Mouse (Mus musculus) neural tube, embryonic 12.5 days (tissue): ENCODE data around the gene Hmx3. TPM values are rescaled to one million over a fixed set of nuclear protein-coding genes. Genes with fewer than 3 reads are reported as not detected.
A peak's percentile ranks its signal among the peaks of the same experiment; 100 is the strongest.

Experiments used
- ATAC-seq: fragments of 200-750 bp; cut with Nextera tagmentation; 2 replicates; pipeline ENCODE4 v1.8.0; 2017; ENCODE audit warnings: low read depth, mild to moderate bottlenecking, moderate TSS enrichment, moderate library complexity; ENCODE audit not compliant: low FRiP score
- H3K27ac ChIP-seq: fragments of 300-500 bp; sonication (generic); 2 replicates; pipeline ENCODE4 v1.5.1; 2016
- H3K27me3 ChIP-seq: fragments of 300-500 bp; sonication (generic); replicated peaks from 2 replicates; pipeline ENCODE4 v1.6.1; 2016; ENCODE audit warnings: mild to moderate bottlenecking
- H3K36me3 ChIP-seq: fragments of 300-500 bp; sonication (generic); 2 replicates; pipeline ENCODE4 v1.6.1; 2016; ENCODE audit warnings: mild to moderate bottlenecking
- H3K4me1 ChIP-seq: fragments of 300-500 bp; sonication (generic); 2 replicates; pipeline ENCODE4 v1.6.1; 2016
- H3K4me2 ChIP-seq: fragments of 300-500 bp; sonication (generic); replicated peaks from 2 replicates; pipeline ENCODE4 v1.6.1; 2016; ENCODE audit warnings: mild to moderate bottlenecking
- H3K4me3 ChIP-seq: fragments of 300-500 bp; sonication (generic); 2 replicates; pipeline ENCODE4 v1.5.1; 2016
- H3K9ac ChIP-seq: fragments of 300-500 bp; sonication (generic); 2 replicates; pipeline ENCODE4 v1.6.1; 2016; ENCODE audit warnings: mild to moderate bottlenecking
- H3K9me3 ChIP-seq: fragments of 300-500 bp; sonication (generic); 2 replicates; pipeline ENCODE4 v1.6.1; 2016; ENCODE audit warnings: mild to moderate bottlenecking
- WGBS: fragments of 180-500 bp; shearing (Covaris S2); methylation state at CpG from one replicate; pipeline ENCODE4 v1.1.7; 2016; 5-methylcytosine and 5-hydroxymethylcytosine counted together
- polyA plus RNA-seq: library from polyadenylated mRNA; unstranded; fragments of >200 nt; fragmentation: Nextera tagmentation; extraction: Ambion mirVana; gene quantifications from 2 replicates; pipeline ENCODE4 v1.2.1, GENCODE M21; 2016

The Hmx3 gene
- polyA plus RNA-seq, 1 experiment from 2014 or later, result 1.7 TPM

DNA sequence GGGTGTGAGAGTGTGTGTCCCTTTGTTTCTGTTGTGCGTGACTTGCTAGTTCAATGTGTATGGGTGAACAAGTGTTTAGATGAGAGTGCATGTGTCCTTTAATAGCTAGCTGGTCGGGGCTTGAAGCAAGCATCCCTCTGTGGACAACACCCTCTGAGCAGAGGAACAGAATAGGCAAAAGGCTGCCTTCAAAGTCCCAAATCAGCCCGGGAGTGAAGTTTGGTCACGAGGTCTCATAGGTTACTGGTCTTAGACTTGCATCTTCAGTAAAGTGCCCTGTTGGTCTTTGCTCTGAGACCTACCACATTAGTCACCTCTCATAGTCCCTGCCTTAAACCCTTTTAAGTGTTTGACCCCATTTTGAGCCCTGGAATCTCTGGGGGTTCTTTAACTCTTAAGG lies 8.8 kb downstream of the Hmx3 start:
- H3K4me2 ChIP-seq, result no peak overlapping the region
- no peak for ATAC-seq
- H3K4me1 ChIP-seq, result peaks cover 27% of the 10 kb centered on the region
- H3K27ac ChIP-seq, result no peak overlapping the region
- no peak overlapping the region for H3K9ac ChIP-seq
- no peaks in the 10 kb centered on the region for H3K9me3 ChIP-seq
- no peak overlapping the region for H3K4me3 ChIP-seq
- 2% methylated on average over 4 of the region's 4 CpGs for WGBS
- no peaks in the 10 kb centered on the region for H3K36me3 ChIP-seq
- peaks cover 100% of the 10 kb centered on the region for H3K27me3 ChIP-seq

DNA sequence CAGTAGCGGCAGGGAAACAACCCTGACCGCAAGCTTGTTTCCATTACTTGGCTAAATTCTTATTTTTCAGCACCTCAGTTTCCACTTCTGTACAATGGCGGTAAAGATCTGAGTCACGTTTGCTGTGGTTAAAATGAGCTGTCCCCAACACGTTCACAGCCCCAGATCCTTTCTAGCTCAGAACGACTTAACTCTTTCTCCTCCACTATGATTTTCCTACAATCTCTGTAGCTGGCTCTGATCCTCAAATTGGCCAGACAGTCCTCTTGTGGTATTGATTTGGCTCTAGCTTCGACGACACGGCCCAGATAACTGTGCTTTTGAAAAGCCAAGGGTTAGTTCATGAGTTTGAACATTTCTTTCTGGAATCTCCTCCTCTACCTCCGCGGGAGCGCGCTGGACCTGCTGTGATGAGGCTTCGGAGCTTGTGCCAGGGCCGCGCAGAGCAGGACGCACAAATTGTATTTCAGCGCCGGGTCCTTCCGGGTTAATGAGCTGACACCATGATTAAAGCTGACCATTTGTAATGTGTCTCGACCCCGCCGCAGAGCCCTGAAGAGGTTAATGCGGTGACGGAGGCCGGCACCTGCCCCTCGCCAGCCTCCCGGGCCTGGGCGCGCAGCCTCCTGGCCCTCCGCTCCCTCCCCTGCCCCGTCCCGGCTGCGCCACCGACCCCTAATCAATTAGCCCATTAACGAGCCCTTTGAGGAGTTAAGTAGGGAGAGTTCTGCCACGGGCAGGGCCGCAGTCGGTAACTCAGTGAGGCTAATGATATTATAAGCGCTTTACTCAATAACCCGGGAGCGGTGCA lies 9.5 kb downstream of the Hmx3 start:
- peak overlapping the region; percentile 12 for H3K4me2 ChIP-seq
- H3K4me3 ChIP-seq, result no peak overlapping the region
- H3K27ac ChIP-seq, result no peak overlapping the region
- under 1% methylated on average over 42 of the region's 42 CpGs for WGBS
- H3K9ac ChIP-seq, result 0 out of 2 replicates have a peak overlapping the region, but pooled peaks have one; percentile 3
- H3K27me3 ChIP-seq, result peaks cover 100% of the 10 kb centered on the region
- peaks cover 32% of the 10 kb centered on the region for H3K4me1 ChIP-seq
- H3K36me3 ChIP-seq, result no peaks in the 10 kb centered on the region
- no peak for ATAC-seq
- no peaks in the 10 kb centered on the region for H3K9me3 ChIP-seq

DNA sequence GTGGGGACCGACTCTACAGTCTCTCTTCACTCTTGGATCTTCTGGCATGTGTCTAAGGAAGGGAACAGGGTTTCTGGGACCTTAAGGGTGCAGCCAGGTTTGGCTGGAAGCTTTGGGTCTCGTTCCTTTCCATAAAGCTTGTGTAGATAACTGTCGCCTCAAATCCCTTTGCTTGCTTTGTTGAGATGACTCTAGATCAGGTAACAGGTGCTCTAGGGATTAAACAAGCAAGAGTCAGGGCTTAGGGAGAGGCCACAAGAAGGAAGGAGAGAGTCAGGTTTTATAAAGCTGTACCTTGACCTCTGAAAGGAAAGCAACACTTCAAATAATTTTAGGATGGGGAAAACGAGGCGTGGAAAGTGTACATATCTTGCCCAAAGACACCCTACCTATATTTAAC lies 10.1 kb downstream of the Hmx3 start:
- no peak for ATAC-seq
- H3K4me1 ChIP-seq, result peaks cover 32% of the 10 kb centered on the region
- H3K36me3 ChIP-seq, result no peaks in the 10 kb centered on the region
- H3K27ac ChIP-seq, result no peak overlapping the region
- no peaks in the 10 kb centered on the region for H3K9me3 ChIP-seq
- peaks cover 100% of the 10 kb centered on the region for H3K27me3 ChIP-seq
- no peak overlapping the region for H3K4me3 ChIP-seq
- no peak overlapping the region for H3K9ac ChIP-seq
- WGBS, result 1% methylated on average over 5 of the region's 5 CpGs
- H3K4me2 ChIP-seq, result peak overlapping the region; percentile 12; the same call in 1 of the 2 replicates

DNA sequence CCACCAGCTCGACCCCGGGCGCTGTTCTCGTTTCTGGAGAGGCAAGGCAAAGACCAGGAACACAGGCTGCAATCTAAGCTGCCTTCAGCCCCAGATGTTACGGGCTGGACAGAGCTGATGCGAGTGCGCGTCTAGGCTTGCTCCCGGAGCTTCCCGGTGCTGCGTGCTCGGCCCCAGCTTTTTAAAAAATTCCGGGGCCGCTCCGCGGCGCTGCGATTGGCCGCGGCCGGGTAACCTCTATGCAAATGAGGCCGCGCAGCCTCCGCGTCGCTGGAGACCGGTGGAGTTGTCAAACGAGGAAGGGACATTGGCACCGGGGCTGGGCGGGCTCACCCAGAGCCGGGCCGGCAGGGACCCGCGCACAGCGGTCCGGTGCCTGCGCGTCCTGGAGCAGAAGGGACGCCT lies 11.1 kb downstream of the Hmx3 start:
- under 1% methylated on average over 39 of the region's 39 CpGs for WGBS
- H3K27ac ChIP-seq, result no peak overlapping the region
- H3K4me3 ChIP-seq, result peak overlapping the region; percentile 35
- H3K27me3 ChIP-seq, result peaks cover 100% of the 10 kb centered on the region
- H3K9ac ChIP-seq, result peak overlapping the region; percentile 35; the same call in 1 of the 2 replicates
- H3K36me3 ChIP-seq, result no peaks in the 10 kb centered on the region
- peaks cover 32% of the 10 kb centered on the region for H3K4me1 ChIP-seq
- no peaks in the 10 kb centered on the region for H3K9me3 ChIP-seq
- H3K4me2 ChIP-seq, result peak overlapping the region; percentile 65
- peak; percentile 49 for ATAC-seq

DNA sequence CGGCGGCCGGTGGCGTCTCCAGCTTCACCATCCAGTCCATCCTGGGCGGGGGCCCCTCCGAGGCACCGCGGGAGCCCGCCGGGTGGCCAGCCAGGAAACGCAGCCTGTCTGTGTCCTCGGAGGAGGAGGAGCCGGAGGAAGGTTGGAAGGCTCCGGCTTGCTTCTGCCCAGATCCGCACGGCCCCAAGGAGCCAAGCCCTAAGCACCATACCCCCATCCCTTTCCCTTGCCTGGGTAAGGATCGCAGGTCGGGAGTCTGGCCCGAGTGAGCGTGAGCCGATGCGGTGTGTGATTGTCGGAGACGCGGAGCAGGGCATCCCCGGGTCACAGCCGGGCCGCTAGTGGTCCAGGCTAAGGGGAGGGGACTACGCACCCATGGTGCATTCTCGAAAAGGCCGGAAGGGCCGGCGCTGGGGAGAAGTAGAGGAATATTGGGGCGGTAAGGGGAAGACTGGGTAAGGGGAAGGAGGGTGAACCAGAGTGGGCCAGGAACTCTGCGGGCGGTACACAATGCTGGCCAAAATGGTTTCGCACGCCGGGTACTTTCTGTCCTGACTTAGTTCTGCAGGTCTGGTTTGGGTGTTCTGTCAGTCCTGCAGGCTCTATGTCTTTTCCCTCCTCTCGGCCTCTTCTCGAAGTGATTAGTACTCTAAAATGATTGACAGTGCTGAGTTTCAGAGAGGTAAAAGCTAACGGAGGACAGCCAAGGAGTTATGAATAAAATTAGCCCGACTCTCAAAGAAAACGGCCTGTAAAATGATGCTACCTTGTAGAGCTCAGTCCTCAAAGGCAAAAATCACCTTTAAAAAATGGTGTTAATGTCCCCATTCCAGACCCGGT lies 11.9 kb downstream of the Hmx3 start:
- Histone ChIP-seq H3K27me3 (peaks cover 95% of the 10 kb centered on the region), H3K9me3 (no peaks in the 10 kb centered on the region), H3K9ac (0 out of 2 replicates have a peak overlapping the region, but pooled peaks have one; percentile 35), H3K4me3 (peak overlapping the region; percentile 35), H3K27ac (no peak overlapping the region), H3K4me2 (peak overlapping the region; percentile 65), H3K36me3 (no peaks in the 10 kb centered on the region), H3K4me1 (peaks cover 32% of the 10 kb centered on the region)
- no peak for ATAC-seq
- under 1% methylated on average over 45 of the region's 45 CpGs for WGBS

DNA sequence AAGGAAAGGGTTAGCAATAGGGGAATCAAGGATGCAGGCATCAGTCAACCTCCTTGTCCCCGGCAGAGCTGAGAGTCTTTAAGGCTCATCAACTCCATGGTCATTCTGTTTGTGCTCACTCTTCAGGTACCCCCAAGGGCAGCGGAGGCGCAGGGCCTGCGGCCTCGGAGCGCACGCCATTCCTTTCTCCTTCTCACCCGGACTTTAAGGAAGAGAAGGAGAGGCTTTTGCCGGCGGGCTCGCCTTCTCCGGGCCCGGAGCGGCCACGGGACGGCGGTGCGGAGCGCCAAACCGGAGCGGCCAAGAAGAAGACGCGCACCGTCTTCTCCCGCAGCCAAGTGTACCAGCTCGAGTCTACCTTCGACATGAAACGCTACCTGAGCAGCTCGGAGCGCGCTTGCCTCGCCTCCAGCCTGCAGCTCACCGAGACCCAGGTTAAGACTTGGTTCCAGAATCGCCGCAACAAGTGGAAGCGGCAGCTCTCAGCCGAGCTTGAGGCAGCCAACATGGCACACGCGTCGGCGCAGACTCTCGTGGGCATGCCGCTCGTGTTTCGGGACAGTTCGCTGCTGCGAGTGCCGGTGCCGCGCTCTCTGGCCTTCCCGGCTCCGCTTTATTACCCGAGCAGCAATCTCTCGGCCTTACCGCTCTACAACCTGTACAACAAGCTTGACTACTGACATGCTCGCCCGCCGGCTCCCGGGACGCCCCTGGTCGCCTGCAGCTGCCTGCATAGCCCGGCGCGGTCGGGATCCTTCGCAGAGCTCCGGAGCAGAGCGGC lies 12.8 kb downstream of the Hmx3 start:
- no peak for ATAC-seq
- Histone ChIP-seq H3K4me2 (peak overlapping the region; percentile 65), H3K9ac (no peak overlapping the region), H3K4me3 (peak overlapping the region; percentile 35), H3K27ac (no peak overlapping the region), H3K9me3 (no peaks in the 10 kb centered on the region), H3K27me3 (peaks cover 86% of the 10 kb centered on the region), H3K4me1 (peaks cover 32% of the 10 kb centered on the region), H3K36me3 (no peaks in the 10 kb centered on the region)
- under 1% methylated on average over 68 of the region's 68 CpGs for WGBS

DNA sequence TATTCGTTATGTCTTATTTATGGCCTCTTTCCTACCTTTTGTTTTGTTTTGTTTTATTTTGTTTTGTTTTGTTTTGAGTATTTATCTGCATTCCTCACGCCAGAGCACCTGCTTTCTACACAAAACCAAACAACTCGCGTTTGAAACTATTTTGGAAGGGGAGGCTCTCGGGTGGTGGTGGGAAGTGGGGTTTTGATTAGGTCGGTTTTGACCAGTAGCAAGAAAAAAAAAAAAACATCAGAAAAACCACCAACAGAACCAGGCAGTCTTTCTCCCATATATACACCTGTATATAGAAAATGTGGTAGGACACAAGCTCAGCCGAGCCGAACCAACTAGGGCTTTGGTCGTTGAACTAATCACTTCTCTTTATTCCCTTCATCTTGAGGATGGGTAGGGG lies 13.4 kb downstream of the Hmx3 start:
- Histone ChIP-seq H3K9ac (no peak overlapping the region), H3K4me3 (no peak overlapping the region), H3K27ac (no peak overlapping the region), H3K4me2 (peak overlapping the region; percentile 65), H3K36me3 (no peaks in the 10 kb centered on the region), H3K4me1 (peaks cover 35% of the 10 kb centered on the region), H3K9me3 (no peaks in the 10 kb centered on the region), H3K27me3 (peaks cover 79% of the 10 kb centered on the region)
- ATAC-seq, result no peak
- under 1% methylated on average over 9 of the region's 9 CpGs for WGBS

DNA sequence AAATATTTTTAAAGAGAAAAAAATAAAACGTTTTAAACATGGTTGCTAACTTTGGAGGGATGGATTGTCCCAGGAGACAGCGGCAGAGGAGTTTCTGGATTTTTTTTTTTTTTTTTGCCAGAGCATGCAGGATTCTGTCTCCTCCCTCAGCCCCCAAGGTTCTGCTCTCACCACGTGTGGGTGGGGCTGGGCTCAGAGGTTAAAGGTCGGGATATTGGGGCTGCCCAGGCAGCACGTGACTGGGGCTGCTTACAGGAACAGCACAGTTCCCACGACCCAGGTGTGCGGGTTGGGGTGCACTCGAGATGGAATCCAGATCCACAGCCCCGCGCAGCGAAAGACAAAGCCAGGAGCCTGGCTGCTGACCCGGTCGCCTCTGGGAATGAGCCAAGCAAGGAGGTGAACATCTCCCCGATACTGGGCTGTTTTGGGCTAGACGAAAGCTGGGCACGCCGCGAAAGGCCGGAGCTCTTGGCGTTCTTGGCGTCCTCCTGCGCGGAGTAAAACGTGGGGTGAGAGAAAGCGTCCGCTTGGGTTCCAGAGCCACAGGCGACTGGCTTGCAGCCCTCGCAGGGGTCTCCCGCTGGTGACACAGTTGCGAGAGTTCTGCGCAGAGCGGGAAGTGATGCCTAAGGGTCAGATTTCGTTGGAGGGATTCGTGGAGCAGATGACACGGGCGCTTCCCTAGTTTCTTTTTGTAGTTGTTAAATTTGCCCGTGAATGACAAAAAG lies 14.0 kb downstream of the Hmx3 start:
- WGBS, result under 1% methylated on average over 37 of the region's 37 CpGs
- H3K4me2 ChIP-seq, result peak overlapping the region; percentile 39
- no peaks in the 10 kb centered on the region for H3K9me3 ChIP-seq
- ATAC-seq, result no peak
- no peak overlapping the region for H3K9ac ChIP-seq
- H3K27ac ChIP-seq, result no peak overlapping the region
- H3K27me3 ChIP-seq, result peaks cover 73% of the 10 kb centered on the region
- H3K4me3 ChIP-seq, result peak overlapping the region; percentile 16
- no peaks in the 10 kb centered on the region; the same call in 1 of the 2 replicates for H3K36me3 ChIP-seq
- H3K4me1 ChIP-seq, result peaks cover 39% of the 10 kb centered on the region

DNA sequence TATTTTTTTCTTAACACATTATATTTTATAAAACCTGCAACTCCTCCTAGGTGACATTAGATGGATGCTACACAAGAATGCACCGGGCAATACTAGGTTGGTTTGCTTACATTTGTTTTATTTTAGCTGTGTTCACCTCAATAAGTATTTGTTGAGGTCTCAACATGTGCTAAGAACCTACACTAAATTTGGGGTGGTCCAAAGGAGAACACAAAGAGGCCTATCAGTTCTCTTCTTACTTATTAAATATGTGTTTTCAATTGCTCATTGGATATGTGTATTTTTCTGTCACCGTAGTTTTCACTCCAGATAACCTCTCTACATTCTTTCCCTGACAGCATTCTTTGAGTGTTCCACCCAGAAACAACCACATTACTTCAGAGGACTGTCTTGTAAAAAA lies 15.1 kb downstream of the Hmx3 start:
- Histone ChIP-seq H3K27ac (no peak overlapping the region), H3K36me3 (peaks cover 9% of the 10 kb centered on the region), H3K4me2 (no peak overlapping the region), H3K27me3 (peaks cover 63% of the 10 kb centered on the region), H3K9ac (no peak overlapping the region), H3K4me1 (peaks cover 47% of the 10 kb centered on the region), H3K4me3 (no peak overlapping the region), H3K9me3 (no peaks in the 10 kb centered on the region)
- ATAC-seq, result no peak
- WGBS, result 31% methylated on average over 2 of the region's 2 CpGs

DNA sequence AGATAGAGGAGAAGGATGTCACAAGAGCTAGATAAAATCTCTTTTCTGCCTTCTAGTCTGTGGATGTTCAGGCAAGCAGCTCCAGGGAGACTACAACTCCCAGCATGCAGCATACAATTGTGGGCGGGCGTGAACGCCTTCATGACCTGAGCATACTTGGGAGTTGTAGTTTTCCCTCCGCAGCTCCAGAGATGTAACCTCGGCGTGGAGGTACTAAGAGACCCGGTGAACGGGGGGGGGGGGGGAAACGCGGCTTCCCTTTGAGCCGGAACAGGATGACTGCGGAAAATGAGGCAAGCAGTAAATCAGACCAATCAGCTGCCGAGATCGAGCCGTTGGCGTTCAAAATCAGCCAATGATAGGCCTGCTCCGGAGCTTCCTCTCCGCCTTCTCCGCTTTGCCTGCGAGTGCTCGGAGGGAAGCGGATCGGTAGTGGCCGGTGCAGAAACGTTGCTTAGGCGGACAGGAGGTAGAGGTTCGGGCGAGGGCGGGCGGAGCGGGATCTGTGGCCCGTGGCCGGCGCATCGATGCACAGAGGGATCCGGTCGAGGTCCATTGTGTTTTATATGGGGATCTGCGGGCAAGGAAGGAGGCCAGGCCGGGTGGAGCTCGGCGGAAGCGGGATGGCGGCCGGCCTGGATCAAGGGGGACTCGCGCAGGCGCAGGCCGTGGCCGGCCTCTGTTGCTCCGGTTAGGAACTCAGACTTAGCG lies 17.5 kb downstream of the Hmx3 start, which contains the start of gene Bub3:
Gene Bub3 (plus strand): TSS at position 237 of the 711 bp plus-strand sequence.
- Histone ChIP-seq H3K9me3 (no peaks in the 10 kb centered on the region), H3K27me3 (peaks cover 39% of the 10 kb centered on the region), H3K4me2 (peak within 1 kb of the TSS; percentile 64), H3K4me3 (peak within 1 kb of the TSS; percentile 77), H3K36me3 (peaks cover 30% of the 10 kb centered on the region), H3K27ac (peak within 1 kb of the TSS; percentile 72; the same call in 1 of the 2 replicates), H3K4me1 (peaks cover 39% of the 10 kb centered on the region), H3K9ac (peak within 1 kb of the TSS; percentile 86)
- WGBS, result under 1% methylated on average over 46 of the region's 51 CpGs
- peak; percentile 94 for ATAC-seq

DNA sequence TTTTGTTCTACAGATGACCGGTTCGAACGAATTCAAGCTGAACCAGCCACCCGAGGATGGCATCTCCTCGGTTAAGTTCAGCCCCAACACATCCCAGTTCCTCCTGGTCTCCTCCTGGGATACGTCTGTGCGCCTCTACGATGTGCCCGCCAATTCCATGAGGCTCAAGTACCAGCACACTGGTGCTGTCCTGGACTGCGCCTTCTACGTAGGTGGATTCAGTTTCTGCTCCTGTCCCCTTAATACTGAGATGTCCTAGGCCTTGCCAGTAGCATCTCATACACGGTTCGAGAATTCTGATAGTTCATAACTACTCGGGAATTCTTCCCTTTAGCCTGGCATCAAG lies 18.0 kb downstream of the Hmx3 start:
- Histone ChIP-seq H3K4me3 (peak overlapping the region; percentile 77), H3K4me1 (peaks cover 34% of the 10 kb centered on the region), H3K9me3 (no peaks in the 10 kb centered on the region), H3K27ac (peak overlapping the region; percentile 72; the same call in 1 of the 2 replicates), H3K9ac (peak overlapping the region; percentile 86), H3K36me3 (peaks cover 31% of the 10 kb centered on the region), H3K27me3 (peaks cover 34% of the 10 kb centered on the region), H3K4me2 (peak overlapping the region; percentile 64)
- ATAC-seq, result peak; percentile 46
- under 1% methylated on average over 14 of the region's 14 CpGs for WGBS
